Mouse (Mus musculus) G1E (cell line): ENCODE results near the gene Pkd2.

Experiments used
- CTCF ChIP-seq: IDR thresholded peaks from 2 replicates; pipeline ENCODE4 v1.5.1; 2012; ENCODE audit warnings: low read depth, low read length, inconsistent platforms, mixed read lengths
- GATA1 ChIP-seq: IDR thresholded peaks from 2 replicates; pipeline ENCODE4 v1.6.1; 2012; ENCODE audit warnings: borderline replicate concordance, low read length, inconsistent platforms, mixed read lengths
- GATA2 ChIP-seq: IDR thresholded peaks from 2 replicates; pipeline ENCODE4 v1.6.1; 2012; ENCODE audit warnings: low read depth, low read length, inconsistent platforms, borderline replicate concordance
- POLR2AphosphoS5 ChIP-seq: IDR thresholded peaks from 2 replicates; pipeline ENCODE4 v1.6.1; 2012; ENCODE audit warnings: low read depth, low read length, inconsistent platforms; ENCODE audit not compliant: insufficient replicate concordance
- TAL1 ChIP-seq: conservative IDR thresholded peaks from 2 replicates; pipeline ENCODE4 v1.6.1; 2012; ENCODE audit warnings: low read depth, low read length, inconsistent platforms, mixed read lengths

- TF ChIP-seq CTCF (no peak), GATA1 (no peak), TAL1 (no peak), GATA2 (no peak), POLR2AphosphoS5 (no peak)
These were observed at the start of gene Pkd2 for GRCm38 (mm10) chr5:104458832-104459705.
